Mouse (Mus musculus): ENCODE measurements around the gene Apba1.

DNA sequence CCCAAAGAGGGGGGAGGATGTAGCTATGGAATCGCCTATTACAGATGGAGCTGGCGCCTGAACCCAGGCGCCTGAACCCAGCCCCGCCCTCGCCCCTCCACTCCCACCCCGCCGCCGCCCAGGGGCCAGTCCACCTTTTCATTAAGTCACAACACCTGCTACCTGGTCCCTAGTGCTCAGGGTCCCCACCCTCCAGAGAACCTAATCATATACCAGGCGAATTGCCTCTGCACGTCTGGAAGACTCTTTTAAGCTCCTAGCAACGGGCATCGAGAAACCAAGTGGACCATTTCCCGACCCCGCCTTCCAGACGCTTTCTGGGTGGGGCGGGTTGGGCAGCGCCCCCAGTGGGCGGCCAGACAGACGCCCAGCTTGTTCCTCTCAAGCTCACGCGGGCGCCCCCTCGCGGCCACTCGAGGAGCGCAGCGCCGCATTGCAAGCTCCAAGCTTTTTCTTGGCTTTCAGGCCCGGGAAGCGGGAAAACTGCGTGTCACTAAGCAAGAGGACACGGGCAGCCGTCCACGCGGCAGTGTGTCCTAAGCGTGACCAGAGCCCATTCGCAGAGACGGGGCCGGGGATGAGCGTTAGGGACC lies 630 bp upstream of the Apba1 start:
- peak; percentile 65; the same call in 1 of the 2 replicates for TF ChIP-seq CTCF (IDR thresholded peaks at IDR 0.05; ENCODE audit: extremely low read depth, insufficient read depth, low read length)
- TF ChIP-seq POLR2A (IDR thresholded peaks at IDR 0.05; ENCODE audit: extremely low read depth, insufficient read depth, low read length), result no peak; the same call in 1 of the 2 replicates

Measured in cortical plate, adult 2 months (tissue).